Mouse (Mus musculus) limb, embryonic 12.5 days (tissue): ENCODE data around the gene Qpct. TPM values are rescaled to one million over a fixed set of nuclear protein-coding genes. Genes with fewer than 3 reads are reported as not detected.

ENCODE experiments used
- ATAC-seq: fragments of 200-750 bp; cut with Nextera tagmentation; 2 replicates; pipeline ENCODE4 v1.8.0; 2017; ENCODE audit warnings: low read depth, moderate TSS enrichment; ENCODE audit not compliant: insufficient number of reproducible peaks, insufficient read depth, low FRiP score, low TSS enrichment
- H3K27ac ChIP-seq: fragments of 300-500 bp; sonication (generic); 2 replicates; pipeline ENCODE4 v1.5.1; 2016; ENCODE audit warnings: mild to moderate bottlenecking, moderate library complexity
- H3K27me3 ChIP-seq: fragments of 300-500 bp; sonication (generic); 2 replicates; pipeline ENCODE4 v1.6.1; 2016; ENCODE audit warnings: mild to moderate bottlenecking, moderate library complexity
- H3K36me3 ChIP-seq: fragments of 300-500 bp; sonication (generic); 2 replicates; pipeline ENCODE4 v1.6.1; 2016; ENCODE audit warnings: mild to moderate bottlenecking, moderate library complexity
- H3K4me1 ChIP-seq: fragments of 300-500 bp; sonication (generic); replicated peaks from 2 replicates; pipeline ENCODE4 v1.6.1; 2016
- H3K4me2 ChIP-seq: fragments of 300-500 bp; sonication (generic); 2 replicates; pipeline ENCODE4 v1.6.1; 2016; ENCODE audit warnings: mild to moderate bottlenecking, moderate library complexity
- H3K4me3 ChIP-seq: fragments of 300-500 bp; sonication (generic); replicated peaks from 2 replicates; pipeline ENCODE4 v1.5.1; 2016; ENCODE audit warnings: mild to moderate bottlenecking
- H3K9ac ChIP-seq: fragments of 300-500 bp; sonication (generic); replicated peaks from 2 replicates; pipeline ENCODE4 v1.6.1; 2016; ENCODE audit warnings: mild to moderate bottlenecking, moderate library complexity
- H3K9me3 ChIP-seq: fragments of 300-500 bp; sonication (generic); 2 replicates; pipeline ENCODE4 v1.6.1; 2016; ENCODE audit warnings: mild to moderate bottlenecking, moderate library complexity
- WGBS: fragments of 180-500 bp; shearing (Covaris S2); methylation state at CpG from one replicate; pipeline ENCODE4 v1.1.7; 2016; 5-methylcytosine and 5-hydroxymethylcytosine counted together
- polyA plus RNA-seq: library from polyadenylated mRNA; unstranded; fragments of >200 nt; fragmentation: Nextera tagmentation; extraction: Ambion mirVana; gene quantifications from 2 replicates; pipeline ENCODE4 v1.2.1, GENCODE M21; 2016

The Qpct gene
- polyA plus RNA-seq, 1 experiment from 2014 or later, result 2.6 TPM

GRCm38 (mm10) chr17:79071951-79072350, 20.2 kb downstream of the Qpct start:
- H3K27me3 ChIP-seq, result no peaks in the 10 kb centered on the region
- no peaks in the 10 kb centered on the region for H3K9me3 ChIP-seq
- no peak for ATAC-seq
- no peaks in the 10 kb centered on the region for H3K36me3 ChIP-seq
- WGBS, result 80% methylated on average over 11 of the region's 11 CpGs
- H3K27ac ChIP-seq, result no peak overlapping the region
- 0 out of 2 replicates have a peak, but pooled peaks cover 4% of the 10 kb centered on the region for H3K4me1 ChIP-seq
- H3K4me2 ChIP-seq, result no peak overlapping the region
- H3K9ac ChIP-seq, result no peak overlapping the region
- no peak overlapping the region for H3K4me3 ChIP-seq

GRCm38 (mm10) chr17:79076974-79077847, 25.5 kb downstream of the Qpct start:
- no peaks in the 10 kb centered on the region for H3K27me3 ChIP-seq
- no peak overlapping the region for H3K9ac ChIP-seq
- H3K4me2 ChIP-seq, result no peak overlapping the region
- H3K36me3 ChIP-seq, result no peaks in the 10 kb centered on the region
- WGBS, result 83% methylated on average over 8 of the region's 8 CpGs
- H3K27ac ChIP-seq, result no peak overlapping the region
- no peak overlapping the region for H3K4me3 ChIP-seq
- H3K4me1 ChIP-seq, result no peaks in the 10 kb centered on the region
- no peak for ATAC-seq
- no peaks in the 10 kb centered on the region for H3K9me3 ChIP-seq

GRCm38 (mm10) chr17:79077848-79078146, 26.1 kb downstream of the Qpct start:
- H3K27me3 ChIP-seq, result no peaks in the 10 kb centered on the region
- H3K4me1 ChIP-seq, result no peaks in the 10 kb centered on the region
- no peak overlapping the region for H3K9ac ChIP-seq
- no peak overlapping the region for H3K4me3 ChIP-seq
- no peak for ATAC-seq
- no peak overlapping the region for H3K27ac ChIP-seq
- no peak overlapping the region for H3K4me2 ChIP-seq
- WGBS, result 82% methylated on average over 1 of the region's 1 CpGs
- H3K36me3 ChIP-seq, result no peaks in the 10 kb centered on the region
- H3K9me3 ChIP-seq, result no peaks in the 10 kb centered on the region

GRCm38 (mm10) chr17:79078248-79078647, 26.5 kb downstream of the Qpct start:
- no peak overlapping the region for H3K9ac ChIP-seq
- 80% methylated on average over 8 of the region's 8 CpGs for WGBS
- H3K36me3 ChIP-seq, result no peaks in the 10 kb centered on the region
- no peak overlapping the region for H3K4me3 ChIP-seq
- H3K27me3 ChIP-seq, result no peaks in the 10 kb centered on the region
- no peak overlapping the region for H3K4me2 ChIP-seq
- no peak for ATAC-seq
- H3K4me1 ChIP-seq, result no peaks in the 10 kb centered on the region
- H3K9me3 ChIP-seq, result no peaks in the 10 kb centered on the region
- H3K27ac ChIP-seq, result no peak overlapping the region

- WGBS, result 51% methylated on average over 1 of the region's 1 CpGs
- Histone ChIP-seq H3K4me2 (no peak overlapping the region), H3K27ac (no peak overlapping the region), H3K4me1 (no peaks in the 10 kb centered on the region; the same call in 1 of the 2 replicates), H3K9me3 (no peaks in the 10 kb centered on the region), H3K4me3 (no peak overlapping the region), H3K27me3 (no peaks in the 10 kb centered on the region), H3K9ac (no peak overlapping the region), H3K36me3 (no peaks in the 10 kb centered on the region)
- ATAC-seq, result no peak
These were observed 40.0 kb downstream of the Qpct start for GRCm38 (mm10) chr17:79091710-79092109.

GRCm38 (mm10) chr17:79093286-79093975, 41.7 kb downstream of the Qpct start:
- no peak for ATAC-seq
- H3K4me1 ChIP-seq, result no peaks in the 10 kb centered on the region; the same call in 1 of the 2 replicates
- no peak overlapping the region for H3K4me3 ChIP-seq
- H3K9ac ChIP-seq, result no peak overlapping the region
- H3K4me2 ChIP-seq, result no peak overlapping the region
- no peaks in the 10 kb centered on the region for H3K36me3 ChIP-seq
- 66% methylated on average over 5 of the region's 5 CpGs for whole genome bisulfite sequencing
- no peaks in the 10 kb centered on the region for H3K27me3 ChIP-seq
- H3K9me3 ChIP-seq, result no peaks in the 10 kb centered on the region
- no peak overlapping the region for H3K27ac ChIP-seq

GRCm38 (mm10) chr17:79095624-79096023, 43.9 kb downstream of the Qpct start:
- Histone ChIP-seq H3K4me1 (no peaks in the 10 kb centered on the region; the same call in 1 of the 2 replicates), H3K27ac (no peak overlapping the region), H3K4me2 (no peak overlapping the region), H3K36me3 (no peaks in the 10 kb centered on the region), H3K27me3 (no peaks in the 10 kb centered on the region), H3K4me3 (no peak overlapping the region), H3K9ac (no peak overlapping the region), H3K9me3 (no peaks in the 10 kb centered on the region)
- ATAC-seq, result no peak
- 76% methylated on average over 2 of the region's 2 CpGs for WGBS

GRCm38 (mm10) chr17:79099866-79100265, 48.2 kb downstream of the Qpct start:
- no peaks in the 10 kb centered on the region for H3K9me3 ChIP-seq
- 86% methylated on average over 4 of the region's 4 CpGs for WGBS
- H3K27ac ChIP-seq, result no peak overlapping the region
- H3K4me3 ChIP-seq, result no peak overlapping the region
- no peak overlapping the region for H3K9ac ChIP-seq
- H3K36me3 ChIP-seq, result no peaks in the 10 kb centered on the region
- ATAC-seq, result no peak
- no peaks in the 10 kb centered on the region for H3K4me1 ChIP-seq
- H3K4me2 ChIP-seq, result no peak overlapping the region
- H3K27me3 ChIP-seq, result no peaks in the 10 kb centered on the region

- H3K27ac ChIP-seq, result no peak overlapping the region
- no peak overlapping the region for H3K4me2 ChIP-seq
- no peaks in the 10 kb centered on the region for H3K4me1 ChIP-seq
- H3K36me3 ChIP-seq, result no peaks in the 10 kb centered on the region
- H3K9me3 ChIP-seq, result no peaks in the 10 kb centered on the region
- H3K4me3 ChIP-seq, result no peak overlapping the region
- H3K27me3 ChIP-seq, result no peaks in the 10 kb centered on the region
- H3K9ac ChIP-seq, result no peak overlapping the region
- 60% methylated on average over 6 of the region's 6 CpGs for WGBS
- no peak for ATAC-seq
These were observed 56.5 kb downstream of the Qpct start for GRCm38 (mm10) chr17:79108238-79108637.

- no peak overlapping the region for H3K27ac ChIP-seq
- no peaks in the 10 kb centered on the region for H3K27me3 ChIP-seq
- no peaks in the 10 kb centered on the region for H3K9me3 ChIP-seq
- no peaks in the 10 kb centered on the region for H3K4me1 ChIP-seq
- no peak overlapping the region for H3K4me3 ChIP-seq
- no peak for ATAC-seq
- WGBS, result 82% methylated on average over 9 of the region's 9 CpGs
- no peaks in the 10 kb centered on the region for H3K36me3 ChIP-seq
- no peak overlapping the region for H3K4me2 ChIP-seq
- H3K9ac ChIP-seq, result no peak overlapping the region
These were observed 57.9 kb downstream of the Qpct start for GRCm38 (mm10) chr17:79109576-79109975.

- Histone ChIP-seq H3K27me3 (no peaks in the 10 kb centered on the region), H3K36me3 (no peaks in the 10 kb centered on the region), H3K9ac (no peak overlapping the region), H3K4me3 (no peak overlapping the region), H3K4me1 (no peaks in the 10 kb centered on the region), H3K4me2 (no peak overlapping the region), H3K9me3 (no peaks in the 10 kb centered on the region), H3K27ac (no peak overlapping the region)
- ATAC-seq, result peak; percentile 80
- 17% methylated on average over 5 of the region's 5 CpGs for WGBS
These were observed 59.2 kb downstream of the Qpct start for GRCm38 (mm10) chr17:79110936-79111348.
